Comparison of ENCODE assay signal across 17 mouse cellular contexts in genomic region chr15:51392449-51393405, GRCm38 (mm10).
DNase-seq lines count a peak whose midpoint lies in the region; ATAC-seq and TF ChIP-seq lines count a peak whose summit lies in the region.
"Had no signal": no experiment of that assay in that cellular context is flagged by ENCODE, and none has a peak within 500 bp of the region (broad histone marks: within the 10 kb centered on the region; RNA-seq: fewer than 3 reads in every experiment).

No protein-coding gene starts in this region.

- H3K36me3 ChIP-seq in hindbrain, postnatal 0 days (ENCODE audit: insufficient read depth, low read length): no peaks in the 10 kb centered on the region
- H3K36me3 ChIP-seq in hindbrain, embryonic 16.5 days (ENCODE audit: control insufficient read depth, insufficient read depth, low read length): no peaks in the 10 kb centered on the region
- H3K36me3 ChIP-seq in midbrain, postnatal 0 days (ENCODE audit: insufficient read depth, low read length): no peaks in the 10 kb centered on the region
- no peaks in the 10 kb centered on the region for H3K36me3 ChIP-seq in midbrain, embryonic 10.5 days
- H3K36me3 ChIP-seq: heart, embryonic 13.5 days; hindbrain, embryonic 12.5 days; liver, embryonic 13.5 days; midbrain, embryonic 12.5 days; stomach, embryonic 15.5 days had no signal

- H3K27me3 ChIP-seq in hindbrain, postnatal 0 days (ENCODE audit: insufficient read depth, low read length): no peaks in the 10 kb centered on the region
- H3K27me3 ChIP-seq in hindbrain, embryonic 16.5 days (replicated peaks; ENCODE audit: control insufficient read depth, insufficient read depth, low read length): no peaks in the 10 kb centered on the region
- H3K27me3 ChIP-seq in midbrain, postnatal 0 days (ENCODE audit: insufficient read depth, low read length): no peaks in the 10 kb centered on the region
- no peaks in the 10 kb centered on the region for H3K27me3 ChIP-seq in midbrain, embryonic 10.5 days (ENCODE audit: low read depth, poor library complexity, severe bottlenecking)
- H3K27me3 ChIP-seq: heart, embryonic 13.5 days; hindbrain, embryonic 12.5 days; liver, embryonic 13.5 days; midbrain, embryonic 12.5 days; stomach, embryonic 15.5 days had no signal

- no peaks in the 10 kb centered on the region for H3K9me3 ChIP-seq in hindbrain, postnatal 0 days (ENCODE audit: low read length)
- H3K9me3 ChIP-seq in hindbrain, embryonic 16.5 days (ENCODE audit: control insufficient read depth, low read length): no peaks in the 10 kb centered on the region
- no peaks in the 10 kb centered on the region for H3K9me3 ChIP-seq in midbrain, postnatal 0 days (ENCODE audit: low read length)
- H3K9me3 ChIP-seq in midbrain, embryonic 10.5 days (replicated peaks): no peaks in the 10 kb centered on the region
- H3K9me3 ChIP-seq: heart, embryonic 13.5 days; hindbrain, embryonic 12.5 days; liver, embryonic 13.5 days; midbrain, embryonic 12.5 days; stomach, embryonic 15.5 days had no signal

- no peaks in the 10 kb centered on the region for H3K4me1 ChIP-seq in hindbrain, postnatal 0 days (ENCODE audit: insufficient read depth, low read length)
- H3K4me1 ChIP-seq in hindbrain, embryonic 16.5 days (ENCODE audit: control insufficient read depth, insufficient read depth, low read depth, low read length): no peaks in the 10 kb centered on the region
- no peaks in the 10 kb centered on the region for H3K4me1 ChIP-seq in midbrain, postnatal 0 days (ENCODE audit: insufficient read depth, low read length)
- H3K4me1 ChIP-seq in midbrain, embryonic 10.5 days: peaks cover 9% of the 10 kb centered on the region
- H3K4me1 ChIP-seq: hindbrain, embryonic 12.5 days; liver, embryonic 13.5 days; midbrain, embryonic 12.5 days; stomach, embryonic 15.5 days had no signal

- H3K9ac ChIP-seq in hindbrain, postnatal 0 days (replicated peaks; ENCODE audit: low read length): no peak overlapping the region
- H3K9ac ChIP-seq in hindbrain, embryonic 16.5 days (ENCODE audit: low read depth, low read length): no peak overlapping the region
- no peak overlapping the region for H3K9ac ChIP-seq in midbrain, postnatal 0 days (replicated peaks; ENCODE audit: low read length, poor library complexity, severe bottlenecking)
- H3K9ac ChIP-seq: heart, embryonic 13.5 days; hindbrain, embryonic 12.5 days; liver, embryonic 13.5 days; midbrain, embryonic 12.5 days; stomach, embryonic 15.5 days had no signal

- ATAC-seq in hindbrain, postnatal 0 days: no peak
- no peak for ATAC-seq in hindbrain, embryonic 16.5 days
- no peak for ATAC-seq in midbrain, postnatal 0 days (ENCODE audit: low FRiP score)

- DNase-seq in cerebellum, postnatal 10 days: peak; percentile 25 to 36
- no peak for DNase-seq in cerebellum, adult 11-12 months
- peak; percentile 39 for DNase-seq in hindbrain, postnatal 0 days (ENCODE audit: low spot score)
- DNase-seq in midbrain, postnatal 0 days (ENCODE audit: low spot score): peak; percentile 27
- no peak for DNase-seq in midbrain, embryonic 10.5 days (ENCODE audit: low spot score)
- DNase-seq in right cerebral cortex, postnatal 14 days: peak; percentile 5
- no peak for DNase-seq in spleen, postnatal 10 days (ENCODE audit: low spot score in 2 of 2)
- DNase-seq: adrenal gland, postnatal 10 days; gastrocnemius, postnatal 36 days; kidney, postnatal 10 days; liver, embryonic 13.5 days; thymus, postnatal 4 days had no signal

- no peak overlapping the region for H3K27ac ChIP-seq in hindbrain, postnatal 0 days
- H3K27ac ChIP-seq in hindbrain, embryonic 16.5 days (ENCODE audit: low read depth, low read length): no peak overlapping the region
- H3K27ac ChIP-seq in midbrain, postnatal 0 days (ENCODE audit: low read depth, low read length): no peak overlapping the region
- no peak overlapping the region for H3K27ac ChIP-seq in midbrain, embryonic 10.5 days (replicated peaks)
- H3K27ac ChIP-seq: heart, embryonic 13.5 days; hindbrain, embryonic 12.5 days; liver, embryonic 13.5 days; midbrain, embryonic 12.5 days; stomach, embryonic 15.5 days had no signal

- 58% methylated on average over 7 of the region's 7 CpGs for WGBS in hindbrain, postnatal 0 days
- 61% methylated on average over 7 of the region's 7 CpGs for WGBS in hindbrain, embryonic 16.5 days
- 78% methylated on average over 7 of the region's 7 CpGs for WGBS in midbrain, postnatal 0 days
- 86% methylated on average over 7 of the region's 7 CpGs for WGBS in midbrain, embryonic 10.5 days

- no peak overlapping the region for H3K4me2 ChIP-seq in hindbrain, postnatal 0 days (ENCODE audit: low read depth, low read length)
- no peak overlapping the region for H3K4me2 ChIP-seq in hindbrain, embryonic 16.5 days (ENCODE audit: low read length)
- no peak overlapping the region for H3K4me2 ChIP-seq in midbrain, postnatal 0 days (ENCODE audit: low read depth, low read length, poor library complexity, severe bottlenecking)
- H3K4me2 ChIP-seq: heart, embryonic 13.5 days; hindbrain, embryonic 12.5 days; liver, embryonic 13.5 days; midbrain, embryonic 12.5 days; stomach, embryonic 15.5 days had no signal

- no peak overlapping the region for H3K4me3 ChIP-seq in hindbrain, postnatal 0 days (ENCODE audit: low read length)
- H3K4me3 ChIP-seq in hindbrain, embryonic 16.5 days (ENCODE audit: low read length): no peak overlapping the region
- H3K4me3 ChIP-seq in midbrain, postnatal 0 days (ENCODE audit: low read depth, low read length): no peak overlapping the region
- no peak overlapping the region for H3K4me3 ChIP-seq in midbrain, embryonic 10.5 days
- H3K4me3 ChIP-seq: heart, embryonic 13.5 days; hindbrain, embryonic 12.5 days; liver, embryonic 13.5 days; midbrain, embryonic 12.5 days; stomach, embryonic 15.5 days had no signal

- no peak for TF ChIP-seq CTCF in hindbrain, postnatal 0 days (IDR thresholded peaks at IDR 0.05; ENCODE audit: low read depth)
- no peak for TF ChIP-seq CTCF in midbrain, postnatal 0 days (IDR thresholded peaks at IDR 0.05)

Comparison
In these comparisons a context has a peak if more than half of its experiments do, and no peak if none do; other contexts are left out.
1. DNase-seq: peak in cerebellum, postnatal 10 days (2 of 2), hindbrain, postnatal 0 days (single experiment), midbrain, postnatal 0 days (single experiment) and right cerebral cortex, postnatal 14 days (single experiment); none in cerebellum, adult 11-12 months (single experiment), midbrain, embryonic 10.5 days (single experiment) and spleen, postnatal 10 days (0 of 2).